Mouse (Mus musculus) liver, embryonic 14.5 days (tissue): ENCODE results near the gene Srgap3. TPM values are rescaled to one million over a fixed set of nuclear protein-coding genes. Genes with fewer than 3 reads are reported as not detected.

Source experiments
- ATAC-seq: fragments of 200-750 bp; cut with Nextera tagmentation; 2 replicates; pipeline ENCODE4 v1.8.0; 2017; ENCODE audit warnings: moderate number of reproducible peaks, mild to moderate bottlenecking, moderate library complexity; ENCODE audit not compliant: insufficient read depth
- DNase-seq, 3 experiments: peaks; one replicate each; pipeline ENCODE4 v3.0.0-alpha.2; 2012 to 2013; ENCODE audit warnings: low read depth in 3 of 3, low spot score in 3 of 3
- H3K27ac ChIP-seq: fragments of 300-500 bp; sonication (generic); 2 replicates; pipeline ENCODE4 v1.5.1; 2014; ENCODE audit warnings: moderate library complexity, mild to moderate bottlenecking, control low read depth, inconsistent platforms
- H3K27me3 ChIP-seq: fragments of 300-500 bp; sonication (generic); 2 replicates; pipeline ENCODE4 v1.6.1; 2014; ENCODE audit warnings: mild to moderate bottlenecking, low read length, moderate library complexity; ENCODE audit not compliant: control insufficient read depth, insufficient read depth
- H3K36me3 ChIP-seq: fragments of 300-500 bp; sonication (generic); replicated peaks from 2 replicates; pipeline ENCODE4 v1.6.1; 2014; ENCODE audit warnings: low read depth; ENCODE audit not compliant: control insufficient read depth, insufficient read depth
- H3K4me1 ChIP-seq, 2 experiments: fragments of 200-500 bp in 1 of 2; fragments of 300-500 bp in 1 of 2; sonication (generic) in 1 of 2; replicated peaks; 2 replicates each; pipeline ENCODE4 v1.6.1; 2012 to 2014; ENCODE audit warnings: antibody characterized with exemption in 1 of 2, inconsistent platforms in 1 of 2, low read length in 1 of 2; ENCODE audit not compliant: control insufficient read depth in 2 of 2, insufficient read depth in 2 of 2
- H3K4me2 ChIP-seq: fragments of 300-500 bp; sonication (generic); 2 replicates; pipeline ENCODE4 v1.6.1; 2014; ENCODE audit warnings: low read depth, mild to moderate bottlenecking, control low read depth, moderate library complexity
- H3K4me3 ChIP-seq, 2 experiments: fragments of 200-500 bp in 1 of 2; fragments of 300-500 bp in 1 of 2; sonication (generic) in 1 of 2; 2 replicates each; pipeline ENCODE4 v1.5.1; 2012 to 2014; ENCODE audit warnings: low read depth in 2 of 2, low read length in 2 of 2, mild to moderate bottlenecking in 2 of 2, control low read depth in 1 of 2, inconsistent platforms in 1 of 2, moderate library complexity in 1 of 2; ENCODE audit not compliant: insufficient read depth in 1 of 2
- H3K9ac ChIP-seq: fragments of 300-500 bp; sonication (generic); replicated peaks from 2 replicates; pipeline ENCODE4 v1.6.1; 2014; ENCODE audit warnings: mild to moderate bottlenecking, control low read depth, moderate library complexity
- H3K9me3 ChIP-seq: fragments of 300-500 bp; sonication (generic); 2 replicates; pipeline ENCODE4 v1.6.1; 2016; ENCODE audit warnings: low read length, mixed read lengths; ENCODE audit not compliant: control insufficient read depth
- CTCF ChIP-seq: IDR thresholded peaks from 2 replicates; pipeline ENCODE4 v1.5.1; 2016; ENCODE audit warnings: antibody characterized with exemption, low read depth, control low read depth
- EP300 ChIP-seq: IDR thresholded peaks from 2 replicates; pipeline ENCODE4 v1.6.1; 2016; ENCODE audit warnings: antibody characterized with exemption, low read depth
- WGBS: fragments of 180-500 bp; shearing (Covaris S2); extraction: QIAGEN DNeasy Blood & Tissue Kit; methylation state at CpG from one replicate; pipeline ENCODE4 v1.1.7; 2014; ENCODE audit not compliant: insufficient replicate concordance; 5-methylcytosine and 5-hydroxymethylcytosine counted together
- polyA plus RNA-seq, 2 experiments: library from polyadenylated mRNA; depleted of rRNA in 1 of 2; stranded (reverse) in 1 of 2; unstranded in 1 of 2; fragments of >200 nt; fragmentation: Nextera tagmentation in 1 of 2; extraction: Ambion mirVana in 1 of 2; gene quantifications; 2 replicates each; pipeline versions ENCODE4 v1.2.1 to v1.2.3; 2012 to 2014

The Srgap3 gene
- polyA plus RNA-seq, 2 experiments, result 0.20 to 0.27 TPM

DNA sequence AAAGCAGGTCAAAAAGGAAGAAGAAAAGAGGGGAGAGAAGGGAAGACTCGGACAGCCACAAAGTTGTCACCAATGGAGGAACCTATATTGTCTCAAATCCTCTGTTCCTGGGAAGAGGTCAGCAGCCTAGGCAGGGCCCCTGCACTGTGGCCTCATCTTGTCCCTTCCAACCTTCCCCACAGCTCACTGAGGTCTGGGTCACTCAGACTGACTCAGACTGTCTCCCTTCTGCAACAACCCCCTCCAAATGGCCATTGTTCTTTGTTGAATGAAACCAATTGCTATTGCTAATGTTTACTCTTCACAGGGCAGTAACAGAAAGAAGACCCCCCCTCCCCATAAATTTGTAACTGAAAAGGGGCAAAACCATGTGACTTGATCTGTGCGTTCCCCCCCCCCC is 2.2 kb upstream of the Srgap3 start:
- TF ChIP-seq EP300 (no peak), CTCF (no peak)
- DNase-seq, result no peak
- Histone ChIP-seq H3K4me3 (no peak overlapping the region), H3K27me3 (peaks cover 2% of the 10 kb centered on the region; the same call in 1 of the 2 replicates), H3K4me2 (no peak overlapping the region), H3K9ac (no peak overlapping the region), H3K9me3 (no peaks in the 10 kb centered on the region), H3K36me3 (no peaks in the 10 kb centered on the region), H3K27ac (no peak overlapping the region), H3K4me1 (0 out of 4 replicates have a peak, but pooled peaks cover 0 to 4% of the 10 kb centered on the region in 2 experiments)
- no peak for ATAC-seq
- WGBS, result 71% methylated on average over 2 of the region's 2 CpGs

GRCm38 (mm10) chr6:112948416-112948815 is 1.4 kb upstream of the Srgap3 start:
- DNase-seq (no peak), ATAC-seq (no peak)
- Histone ChIP-seq H3K36me3 (no peaks in the 10 kb centered on the region), H3K9ac (no peak overlapping the region), H3K4me3 (no peak overlapping the region), H3K27me3 (peaks cover 2% of the 10 kb centered on the region; the same call in 1 of the 2 replicates), H3K4me1 (0 out of 4 replicates have a peak, but pooled peaks cover 0 to 4% of the 10 kb centered on the region in 2 experiments), H3K4me2 (no peak overlapping the region), H3K27ac (no peak overlapping the region), H3K9me3 (no peaks in the 10 kb centered on the region)
- 57% methylated on average over 2 of the region's 2 CpGs for WGBS
- TF ChIP-seq CTCF, result no peak
- TF ChIP-seq EP300, result no peak

- no peaks in the 10 kb centered on the region for H3K36me3 ChIP-seq
- H3K27me3 ChIP-seq, result peaks cover 2% of the 10 kb centered on the region; the same call in 1 of the 2 replicates
- no peak overlapping the region for H3K9ac ChIP-seq
- WGBS, result 13% methylated on average over 12 of the region's 12 CpGs
- H3K4me3 ChIP-seq, result peak overlapping the region; percentile 50 to 69
- H3K9me3 ChIP-seq, result no peaks in the 10 kb centered on the region
- peak overlapping the region; percentile 62 for H3K4me2 ChIP-seq
- 0 out of 4 replicates have a peak, but pooled peaks cover 0 to 4% of the 10 kb centered on the region in 2 experiments for H3K4me1 ChIP-seq
- no peak overlapping the region for H3K27ac ChIP-seq
- no peak for ATAC-seq
- TF ChIP-seq EP300 (no peak), CTCF (no peak)
- no peak for DNase-seq
Measured at GRCm38 (mm10) chr6:112946021-112946811, 850 bp downstream of the Srgap3 start.

DNA sequence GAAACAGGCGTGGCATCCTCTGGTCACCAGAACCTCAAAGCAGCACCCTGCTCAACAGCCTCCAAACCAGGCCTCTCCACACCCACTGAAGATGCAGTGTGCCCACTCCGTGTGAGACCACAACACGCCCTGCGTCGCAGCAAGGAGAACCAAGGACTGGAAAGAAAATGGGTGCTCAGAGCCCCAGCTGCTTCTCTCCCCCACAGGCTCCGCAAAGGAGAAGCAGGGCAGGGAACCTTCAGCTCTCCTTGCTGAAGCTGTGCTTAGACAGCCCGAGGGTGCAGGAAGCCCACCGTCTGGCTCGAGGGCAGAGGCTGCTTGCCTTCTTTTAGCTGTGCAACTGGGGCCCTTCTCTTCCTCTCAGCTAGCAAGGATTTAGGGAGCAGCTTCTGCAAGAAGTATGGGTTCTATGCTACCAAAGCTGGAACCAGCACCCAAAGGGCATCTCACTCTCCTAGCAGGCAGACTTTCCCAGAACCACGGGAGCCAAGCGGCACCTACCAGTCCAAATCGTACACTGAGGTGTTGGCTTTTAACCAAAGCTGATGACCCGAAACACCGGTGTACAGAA is 1.8 kb downstream of the Srgap3 start:
- H3K9ac ChIP-seq, result no peak overlapping the region
- no peak for DNase-seq
- WGBS, result 33% methylated on average over 14 of the region's 14 CpGs

GRCm38 (mm10) chr6:112943596-112944245 is 3.3 kb downstream of the Srgap3 start:
- DNase-seq, result no peak
- no peaks in the 10 kb centered on the region for H3K9me3 ChIP-seq
- no peak for ATAC-seq
- H3K4me3 ChIP-seq, result no peak overlapping the region
- H3K36me3 ChIP-seq, result no peaks in the 10 kb centered on the region
- TF ChIP-seq EP300 (no peak), CTCF (no peak)
- peaks cover 2% of the 10 kb centered on the region; the same call in 1 of the 2 replicates for H3K27me3 ChIP-seq
- H3K4me1 ChIP-seq, result 0 out of 4 replicates have a peak, but pooled peaks cover 0 to 4% of the 10 kb centered on the region in 2 experiments
- H3K27ac ChIP-seq, result no peak overlapping the region
- WGBS, result 60% methylated on average over 9 of the region's 9 CpGs
- no peak overlapping the region for H3K9ac ChIP-seq
- H3K4me2 ChIP-seq, result no peak overlapping the region

More for the DNA sequence above, 1.8 kb downstream of the Srgap3 start:
- peaks cover 2% of the 10 kb centered on the region; the same call in 1 of the 2 replicates for H3K27me3 ChIP-seq
- TF ChIP-seq CTCF (no peak), EP300 (no peak)
- no peaks in the 10 kb centered on the region for H3K9me3 ChIP-seq
- no peak overlapping the region for H3K27ac ChIP-seq
- H3K36me3 ChIP-seq, result no peaks in the 10 kb centered on the region
- H3K4me3 ChIP-seq, result peak overlapping the region in 1 of 2 experiments; percentile 4; a peak in 1 of 4 replicates
- 0 out of 4 replicates have a peak, but pooled peaks cover 0 to 4% of the 10 kb centered on the region in 2 experiments for H3K4me1 ChIP-seq
- no peak for ATAC-seq
- no peak overlapping the region for H3K4me2 ChIP-seq
